Mouse (Mus musculus) adrenal gland, postnatal 4 days (tissue): ENCODE results near the gene Hnrnpab. TPM values are rescaled to one million over a fixed set of nuclear protein-coding genes. Genes with fewer than 3 reads are reported as not detected.
"Not testable (repeated sequence)": the region's sequence is repeated elsewhere in the genome, so short reads cannot be mapped to it uniquely, and the experiment has no call there.

Experiments
- DNase-seq, 2 experiments: peaks; one replicate each; pipeline ENCODE4 v3.0.0; 2021 to 2022; ENCODE audit warnings: low spot score in 2 of 2, mixed read lengths in 2 of 2
- total RNA-seq, 2 experiments: library from RNA; stranded (reverse); gene quantifications; 2 replicates each; pipeline ENCODE4 v1.2.3; 2021

Gene Hnrnpab
- total RNA-seq, 2 experiments from 2014 or later, result 350 to 387 TPM

- DNase-seq, result peak; percentile 58 to 80
Measured at GRCm38 (mm10) chr11:51635525-51636322, 29.1 kb upstream of the Hnrnpab start, which contains the start of gene Rmnd5b. TSS of gene Rmnd5b (minus strand) at chr11:51635896.

GRCm38 (mm10) chr11:51635127-51635524 lies 28.5 kb upstream of the Hnrnpab start:
- no peak for DNase-seq

- DNase-seq, result no peak
Measured at GRCm38 (mm10) chr11:51633721-51634120, 27.1 kb upstream of the Hnrnpab start.

GRCm38 (mm10) chr11:51633200-51633599 lies 26.6 kb upstream of the Hnrnpab start:
- DNase-seq, result not testable (repeated sequence)

GRCm38 (mm10) chr11:51632130-51632753 lies 25.6 kb upstream of the Hnrnpab start:
- no peak for DNase-seq

GRCm38 (mm10) chr11:51629651-51630314 lies 23.1 kb upstream of the Hnrnpab start:
- DNase-seq, result no peak

- no peak for DNase-seq
Measured at GRCm38 (mm10) chr11:51627907-51628306, 21.3 kb upstream of the Hnrnpab start.

GRCm38 (mm10) chr11:51627425-51627824 lies 20.8 kb upstream of the Hnrnpab start:
- no peak for DNase-seq

GRCm38 (mm10) chr11:51625187-51625820 lies 18.7 kb upstream of the Hnrnpab start:
- DNase-seq, result no peak

- no peak for DNase-seq
Measured at GRCm38 (mm10) chr11:51622971-51623491, 16.4 kb upstream of the Hnrnpab start.

- no peak for DNase-seq
Measured at GRCm38 (mm10) chr11:51621776-51622175, 15.1 kb upstream of the Hnrnpab start.

GRCm38 (mm10) chr11:51620084-51620483 lies 13.4 kb upstream of the Hnrnpab start:
- DNase-seq, result no peak

- DNase-seq, result peak; percentile 82 to 95
Measured at GRCm38 (mm10) chr11:51619409-51620060, 12.9 kb upstream of the Hnrnpab start, which contains the start of gene Nhp2. TSS of gene Nhp2 (plus strand) at chr11:51619735.

- no peak for DNase-seq
Measured at GRCm38 (mm10) chr11:51618894-51619408, 12.3 kb upstream of the Hnrnpab start.

- peak in 1 of 2 experiments; percentile 43 for DNase-seq
Measured at GRCm38 (mm10) chr11:51617693-51618092, 11.0 kb upstream of the Hnrnpab start.

- DNase-seq, result not testable (repeated sequence)
Measured at GRCm38 (mm10) chr11:51616113-51616512, 9.5 kb upstream of the Hnrnpab start.

GRCm38 (mm10) chr11:51615601-51616000 lies 9.0 kb upstream of the Hnrnpab start:
- DNase-seq, result peak; percentile 36 to 69

GRCm38 (mm10) chr11:51615129-51615528 lies 8.5 kb upstream of the Hnrnpab start:
- no peak for DNase-seq

- no peak for DNase-seq
Measured at GRCm38 (mm10) chr11:51614256-51614655, 7.6 kb upstream of the Hnrnpab start.

- DNase-seq, result not testable (repeated sequence)
Measured at GRCm38 (mm10) chr11:51609940-51610339, 3.3 kb upstream of the Hnrnpab start.
